11 mouse cellular contexts compared by ENCODE assay signal in the genomic region with DNA sequence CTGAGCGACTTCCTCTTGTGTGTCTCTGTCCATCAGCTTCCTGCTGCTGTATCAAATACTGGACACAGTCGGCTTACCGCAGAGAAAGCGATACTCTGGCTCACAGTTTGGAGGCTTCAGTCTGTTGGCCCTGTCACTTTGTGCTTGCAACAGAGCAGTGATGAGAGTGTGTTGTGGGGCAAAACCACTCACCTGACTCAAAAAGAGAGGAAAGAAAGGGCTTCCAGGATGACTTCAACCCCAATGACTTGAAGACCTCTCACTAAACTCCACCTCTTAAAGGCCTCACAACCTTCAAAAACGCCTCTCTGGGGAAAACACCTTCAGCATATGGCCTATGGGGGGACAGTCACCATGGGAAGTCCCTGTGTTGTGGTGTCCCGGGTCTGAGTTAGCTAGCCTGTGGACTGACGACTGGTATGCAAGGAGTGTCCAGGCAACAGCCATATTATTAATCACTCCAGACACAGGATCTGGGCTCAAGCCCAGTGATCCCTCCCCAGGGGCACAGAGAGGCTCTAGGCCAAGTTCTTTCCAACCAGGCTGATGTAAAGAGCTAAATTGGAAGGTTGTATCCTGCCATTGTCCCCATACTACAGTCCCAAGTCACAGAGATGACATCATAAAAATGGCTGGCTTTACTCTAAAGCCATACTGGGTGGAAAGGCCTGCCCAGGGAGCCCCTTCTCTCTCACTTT. TPM values are rescaled to one million over a fixed set of nuclear protein-coding genes. Genes with fewer than 3 reads are reported as not detected.
DNase-seq lines count a peak whose midpoint lies in the region; TF ChIP-seq lines count a peak whose summit lies in the region.
"Had no signal": no experiment of that assay in that cellular context is flagged by ENCODE, and none has a peak within 500 bp of the region (broad histone marks: within the 10 kb centered on the region; RNA-seq: fewer than 3 reads in every experiment).

No protein-coding gene starts in this region.

- H3K4me1 ChIP-seq in heart, embryonic 10.5 days, result peaks cover 12% of the 10 kb centered on the region

- 83% methylated on average over 7 of the region's 7 CpGs for WGBS in heart, embryonic 10.5 days

- H3K36me3 ChIP-seq in heart, embryonic 10.5 days, result no peaks in the 10 kb centered on the region

- H3K27me3 ChIP-seq in heart, embryonic 10.5 days (ENCODE audit: insufficient read depth, poor library complexity, severe bottlenecking), result no peaks in the 10 kb centered on the region

- no peak for TF ChIP-seq POLR2A in brain, embryonic 14.5 days (IDR thresholded peaks at IDR 0.05; ENCODE audit: borderline replicate concordance, extremely low read depth, insufficient read depth, insufficient read length, poor library complexity, severe bottlenecking)

- H3K9me3 ChIP-seq in heart, embryonic 10.5 days, result no peaks in the 10 kb centered on the region; the same call in 1 of the 2 replicates

- intact Hi-C loops in heart, postnatal 36 days (cut with DNase I), result no loop called here
- intact Hi-C loops in left cerebral cortex, postnatal 14 days (cut with DNase I), result no loop called here

- no peak for TF ChIP-seq CTCF in brain, embryonic 14.5 days (IDR thresholded peaks at IDR 0.05; ENCODE audit: borderline replicate concordance, extremely low read depth, insufficient read depth, insufficient read length)

- DNase-seq in heart, adult 11 months, result peak; percentile 97
- no peak for DNase-seq in heart, embryonic 10.5 days (ENCODE audit: low spot score)
- DNase-seq in 3134 (ENCODE audit: extremely low read depth, insufficient read length, low spot score), result peak; percentile 70
- peak; percentile 17 for DNase-seq in brain, embryonic 14.5 days (ENCODE audit: low read depth)
- peak; percentile 53 to 54 for DNase-seq in heart, postnatal 36 days
- no peak for DNase-seq in left cerebral cortex, postnatal 14 days (ENCODE audit: low spot score in 2 of 2)
- no peak for DNase-seq in cerebellum, adult 11-12 months
- DNase-seq: spleen, adult 18-20 months had no signal

- H3K27ac ChIP-seq in heart, embryonic 10.5 days, result no peak overlapping the region

- no peak overlapping the region for H3K4me3 ChIP-seq in heart, embryonic 10.5 days
- H3K4me3 ChIP-seq: myocyte had no signal

RNA-seq across cellular contexts. Expression of gene Itpripl2, which starts 16.6 kb away (rescaled TPM):
- polyA plus RNA-seq in heart, embryonic 10.5 days (2016; fragmentation: Nextera tagmentation; extraction: Ambion mirVana), result 1.6 and 2.2 TPM in 2 replicates
- 1.9 and 3.3 TPM in 2 replicates for polyA plus RNA-seq in brain, embryonic 14.5 days (2012; rRNA removed)
- total RNA-seq in heart, postnatal 36 days (2021), result 10 to 100 TPM; 23.1 to 25.1 TPM
- total RNA-seq in left cerebral cortex, postnatal 14 days (2021), result 1 to 10 TPM; 4.0 to 4.3 TPM

RNA-seq across cellular contexts. Expression of gene Syt17, which starts 27.1 kb away (rescaled TPM):
- polyA plus RNA-seq in heart, embryonic 10.5 days (2016; fragmentation: Nextera tagmentation; extraction: Ambion mirVana), result 0.74 and 1.3 TPM in 2 replicates
- 10.5 and 13.4 TPM in 2 replicates for polyA plus RNA-seq in brain, embryonic 14.5 days (2012; rRNA removed)
- 1 to 10 TPM; 1.5 to 2.1 TPM for total RNA-seq in heart, postnatal 36 days (2021)
- 10 to 100 TPM; 61.8 to 68.6 TPM for total RNA-seq in left cerebral cortex, postnatal 14 days (2021)
- total RNA-seq: liver, adult 2 months; megakaryocyte-erythroid progenitor cell, adult 5-6 weeks had no signal
- polyA plus RNA-seq: liver, adult 2 months had no signal

RNA-seq across cellular contexts. Expression of gene Coq7, which starts 58.0 kb away (rescaled TPM):
- 151 and 174 TPM in 2 replicates for polyA plus RNA-seq in heart, embryonic 10.5 days (2016; fragmentation: Nextera tagmentation; extraction: Ambion mirVana)
- polyA plus RNA-seq in brain, embryonic 14.5 days (2012; rRNA removed), result 56.3 and 75.3 TPM in 2 replicates
- 100 to 1,000 TPM; 112 to 113 TPM for total RNA-seq in heart, postnatal 36 days (2021)
- 10 to 100 TPM; 38.6 to 39.4 TPM for total RNA-seq in left cerebral cortex, postnatal 14 days (2021)

Comparison
In these comparisons a context has a peak if more than half of its experiments do, and no peak if none do; other contexts are left out.
1. DNase-seq: peak in heart, adult 11 months (single experiment), 3134 (single experiment), brain, embryonic 14.5 days (single experiment) and heart, postnatal 36 days (2 of 2); none in heart, embryonic 10.5 days (single experiment), left cerebral cortex, postnatal 14 days (0 of 2) and cerebellum, adult 11-12 months (single experiment).
2. RNA of gene Itpripl2, which starts 16.6 kb away (total RNA-seq): 23.1 to 25.1 TPM in heart, postnatal 36 days; 4.0 to 4.3 TPM in left cerebral cortex, postnatal 14 days; every median in the first group is over 4 times any median in the second.
3. RNA of gene Syt17, which starts 27.1 kb away (total RNA-seq): 61.8 to 68.6 TPM in left cerebral cortex, postnatal 14 days; 1.5 to 2.1 TPM in heart, postnatal 36 days; every median in the first group is over 10 times any median in the second.